Mouse (Mus musculus): ENCODE data around the gene Kcnb1.

Kcnb1 gene

DNA sequence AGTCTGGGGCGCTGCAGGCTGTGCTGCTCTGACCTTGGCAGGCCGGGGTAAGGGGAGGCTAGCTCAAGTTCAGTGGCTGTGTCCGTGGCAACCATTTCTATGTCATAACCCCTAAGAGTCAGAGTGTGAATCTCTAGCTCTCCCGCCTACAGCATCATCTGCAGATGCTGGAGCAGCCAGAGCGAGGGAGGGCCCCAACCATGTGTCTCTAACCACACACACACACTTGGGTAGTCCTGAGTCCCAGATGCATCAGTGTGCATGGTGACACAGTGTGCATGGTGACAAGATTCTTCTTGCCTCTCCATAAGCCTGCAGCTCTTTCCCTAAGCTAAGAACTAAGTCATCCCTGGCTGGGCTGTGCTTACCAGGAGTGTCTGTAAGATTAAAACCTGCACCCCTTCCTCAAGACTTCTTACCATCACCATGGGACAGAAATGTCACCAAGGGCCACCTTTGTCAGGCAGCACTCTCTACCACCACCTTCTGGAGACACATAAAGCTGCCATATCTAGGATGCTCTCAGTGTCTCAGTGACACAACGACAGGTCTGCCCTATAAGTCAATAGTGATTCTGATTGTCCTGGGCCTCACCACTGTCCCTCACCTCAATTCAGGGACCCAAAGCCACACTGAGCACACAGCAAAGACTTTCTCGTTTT lies 13.7 kb upstream of the Kcnb1 start:
- DNase-seq = no peak

DNA sequence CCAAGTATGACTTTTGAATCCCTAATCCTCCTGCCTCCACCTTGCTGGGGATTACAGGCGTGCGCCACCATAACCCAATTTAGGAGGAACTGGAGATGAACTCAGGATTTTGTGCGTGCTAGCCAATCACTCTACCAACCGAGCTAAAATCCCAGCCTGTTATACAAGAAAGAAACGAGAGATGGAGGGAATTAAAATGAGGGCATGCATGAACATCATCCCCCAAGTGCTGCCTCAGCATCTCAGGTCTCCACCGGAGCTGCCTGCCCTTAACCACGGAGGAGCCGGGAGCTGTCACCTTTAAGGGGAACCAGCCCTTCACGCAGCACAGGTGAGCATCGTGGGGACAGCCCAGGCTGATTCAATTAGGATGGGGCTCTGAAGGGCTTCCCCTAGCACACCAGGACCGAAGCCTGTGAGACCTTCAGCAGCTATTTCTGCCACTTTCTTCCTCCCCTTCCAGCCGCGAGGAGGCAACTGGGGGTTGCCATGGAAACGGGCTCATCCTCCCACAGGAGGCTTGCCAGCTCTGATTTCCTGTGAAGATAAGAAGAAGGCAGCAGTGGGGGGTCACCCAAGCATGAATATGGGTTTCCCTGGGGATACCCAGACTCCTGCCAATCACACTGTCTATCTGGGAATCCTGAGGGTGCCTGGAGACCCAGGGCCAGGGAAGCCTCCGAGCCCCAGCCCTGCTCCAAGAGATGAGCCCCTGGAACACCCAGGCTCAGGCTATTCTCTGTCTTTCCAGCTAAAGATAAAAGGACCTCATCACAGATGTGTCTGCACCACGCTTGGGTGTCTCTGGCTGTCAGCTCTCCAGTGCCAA lies 11.7 kb upstream of the Kcnb1 start:
- DNase-seq = peak; percentile 44 to 61

DNA sequence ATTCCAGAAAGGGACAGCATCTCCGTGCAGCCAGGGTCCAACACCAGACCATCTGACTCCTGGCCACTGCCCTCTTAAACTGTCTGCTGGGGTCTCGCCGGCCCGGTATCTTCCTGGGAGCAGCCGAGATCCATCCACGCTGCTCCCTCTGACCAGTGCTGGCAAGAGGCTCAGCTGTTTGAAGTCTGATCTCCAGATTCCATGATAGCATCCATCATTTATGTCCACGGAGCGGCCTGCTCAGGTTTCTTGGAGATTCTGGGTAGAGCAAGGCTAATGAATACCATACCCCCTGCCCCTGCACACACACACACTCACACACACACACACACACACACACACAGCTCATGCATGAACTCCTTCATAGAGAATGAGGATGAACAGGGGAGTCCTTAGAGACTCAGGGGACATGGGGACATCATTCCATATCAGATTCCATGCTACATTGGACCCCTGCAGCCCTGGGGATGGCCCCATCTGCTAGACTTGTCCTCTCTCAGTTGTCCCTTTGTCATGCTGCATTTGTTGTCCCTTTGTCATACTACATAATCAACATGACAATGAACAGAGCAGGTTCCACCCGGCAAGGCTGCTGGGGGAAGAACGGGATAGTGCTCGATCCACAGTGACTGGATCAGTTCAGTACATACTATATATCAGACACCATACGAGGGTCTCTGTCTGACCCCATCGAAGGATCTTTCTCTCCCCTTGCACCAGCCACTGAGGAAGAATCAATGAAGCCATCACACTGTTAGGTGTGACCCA lies 8.9 kb upstream of the Kcnb1 start:
- no peak for DNase-seq

DNA sequence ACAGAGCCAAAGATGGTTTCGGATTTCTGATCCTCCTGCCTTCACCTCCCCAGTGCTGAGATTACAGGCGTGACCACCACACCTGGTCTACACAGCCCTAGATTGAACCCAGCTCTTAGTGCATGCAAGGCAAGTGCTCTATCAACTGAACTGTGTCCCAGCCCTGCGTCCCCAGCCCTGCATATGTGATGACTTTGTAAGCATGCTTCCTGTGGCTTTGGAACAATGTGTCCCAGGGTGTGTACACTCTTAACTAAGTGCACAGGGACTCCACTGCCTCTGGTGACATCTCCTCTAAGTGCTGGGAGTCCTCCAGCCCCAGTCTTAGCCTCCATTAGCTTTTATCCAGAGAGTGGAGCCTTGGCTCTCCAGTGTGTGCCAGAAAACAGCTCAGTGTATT lies 3.4 kb upstream of the Kcnb1 start:
- DNase-seq = no peak

DNA sequence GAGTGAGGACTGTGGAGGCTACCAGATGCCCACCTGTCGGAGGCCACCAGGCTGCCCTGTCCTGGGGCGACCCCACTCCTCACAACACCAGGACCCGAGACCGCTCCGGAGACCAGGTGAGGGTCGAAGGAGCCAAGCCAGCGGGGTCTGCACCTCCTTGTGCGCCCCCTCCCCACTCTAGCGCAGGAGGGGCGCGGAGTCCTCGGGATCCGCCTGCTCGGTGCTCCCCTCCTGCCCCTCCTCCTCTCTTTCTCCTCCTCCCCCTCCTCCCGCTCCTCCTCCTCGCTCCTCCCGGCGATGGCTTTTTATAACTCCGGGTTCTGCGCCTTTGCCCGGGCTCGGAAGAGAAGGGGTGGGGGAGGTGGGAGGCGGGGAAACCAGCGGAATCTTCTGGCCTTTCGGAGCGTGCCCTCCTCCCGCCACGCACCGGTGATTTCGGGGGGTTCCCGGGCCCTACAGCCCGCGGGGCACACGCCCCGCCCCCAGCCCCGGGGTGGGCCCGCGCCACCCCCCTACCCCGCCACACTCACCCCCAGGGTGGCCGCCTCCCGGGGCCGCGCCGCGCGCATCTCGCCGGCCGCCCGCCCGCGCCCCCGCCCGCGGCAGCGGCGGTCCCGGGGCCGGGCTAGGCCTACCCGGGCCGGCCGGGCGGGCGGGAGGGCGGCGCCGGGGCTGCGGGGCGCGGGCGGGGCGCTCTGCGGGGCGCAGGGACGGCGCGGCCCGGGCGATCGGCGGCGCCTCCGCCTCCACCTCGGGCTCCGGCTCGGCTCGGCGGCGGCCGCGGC lies 472 bp downstream of the Kcnb1 start:
- DNase-seq = peak; percentile 52 to 69

DNA sequence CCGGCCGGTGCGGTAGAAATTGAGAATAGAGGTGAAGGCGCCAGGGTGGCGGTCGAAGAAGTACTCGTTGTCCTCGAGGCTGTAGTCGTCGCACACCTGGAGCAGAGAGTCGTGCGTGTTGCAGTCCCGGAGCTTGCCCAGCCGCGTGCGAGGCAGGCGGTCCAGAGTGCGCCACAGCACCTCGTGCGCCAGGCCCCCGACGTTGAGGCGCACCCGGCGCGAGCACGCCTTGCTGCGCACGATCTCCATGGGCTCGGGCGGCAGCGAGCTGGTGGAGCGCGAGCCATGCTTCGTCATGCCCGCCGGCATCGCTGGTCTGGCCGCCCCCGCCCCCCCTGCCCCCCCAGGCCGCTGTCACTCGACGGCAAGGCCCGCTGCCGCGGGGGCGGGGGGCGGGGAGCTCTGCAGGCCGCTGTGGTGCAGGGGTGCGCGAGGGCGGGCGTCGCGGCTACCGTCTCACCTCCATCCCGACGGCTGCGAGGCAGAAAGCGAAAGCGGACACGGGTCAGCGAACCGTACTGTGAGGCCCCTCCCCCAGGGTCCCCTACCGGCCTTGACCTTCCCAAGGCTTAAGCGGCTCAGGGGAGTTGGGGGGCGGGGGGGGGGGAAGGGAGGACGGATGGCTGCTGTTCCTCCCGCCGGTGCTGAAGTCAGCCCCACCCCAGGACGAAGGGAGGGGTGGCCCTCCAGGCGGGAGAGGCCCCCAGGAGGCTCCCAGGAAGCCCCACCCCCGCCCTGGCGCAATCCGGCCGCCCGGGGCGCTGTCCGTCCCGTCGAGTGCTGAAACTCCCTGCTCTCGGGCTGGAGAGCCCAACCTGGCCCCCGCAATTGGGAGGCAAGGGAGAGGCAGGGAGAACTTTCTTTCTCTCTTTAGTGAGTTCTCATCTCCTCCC lies 1.4 kb downstream of the Kcnb1 start:
- DNase-seq = peak; percentile 95 to 96

DNA sequence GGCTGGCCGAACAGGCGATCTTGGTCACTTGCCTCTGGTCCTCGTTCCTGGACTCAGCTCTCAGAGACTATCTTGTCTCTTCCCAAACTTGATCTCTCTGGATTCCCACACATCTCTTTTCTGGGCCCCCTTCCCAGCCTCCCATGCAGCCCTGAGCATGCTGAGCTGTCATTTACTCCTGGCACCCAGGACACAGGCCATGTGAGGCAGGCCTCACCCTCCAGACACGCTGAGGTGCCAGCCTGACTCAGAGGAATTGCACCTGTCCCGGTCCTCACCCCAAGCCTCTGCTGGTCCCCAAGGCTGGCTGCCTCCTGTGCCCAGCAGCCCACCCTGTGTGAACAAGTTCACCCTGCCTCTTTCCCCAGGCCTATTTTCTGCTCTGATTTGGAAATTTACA lies 2.8 kb downstream of the Kcnb1 start:
- no peak for DNase-seq

DNA sequence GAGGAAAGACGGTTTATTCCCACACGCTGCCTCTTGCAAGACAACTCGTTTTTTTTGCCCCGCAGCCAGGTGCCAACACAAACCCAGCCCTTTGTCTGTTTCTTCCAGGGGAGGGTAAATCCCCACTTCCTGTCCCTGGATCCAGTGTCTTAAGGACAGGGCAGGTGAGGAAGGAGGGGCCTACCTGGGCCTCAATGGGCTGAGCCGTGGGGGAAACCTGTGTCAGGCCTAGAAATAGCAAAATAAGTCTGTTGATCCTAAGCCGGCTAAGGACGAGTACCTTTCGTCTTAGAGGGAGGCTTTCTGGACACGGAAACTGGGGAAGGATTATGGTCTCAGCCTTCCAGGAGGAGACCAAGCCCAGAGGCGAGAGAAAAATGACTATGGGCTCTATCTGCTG lies 3.4 kb downstream of the Kcnb1 start:
- no peak for DNase-seq

DNA sequence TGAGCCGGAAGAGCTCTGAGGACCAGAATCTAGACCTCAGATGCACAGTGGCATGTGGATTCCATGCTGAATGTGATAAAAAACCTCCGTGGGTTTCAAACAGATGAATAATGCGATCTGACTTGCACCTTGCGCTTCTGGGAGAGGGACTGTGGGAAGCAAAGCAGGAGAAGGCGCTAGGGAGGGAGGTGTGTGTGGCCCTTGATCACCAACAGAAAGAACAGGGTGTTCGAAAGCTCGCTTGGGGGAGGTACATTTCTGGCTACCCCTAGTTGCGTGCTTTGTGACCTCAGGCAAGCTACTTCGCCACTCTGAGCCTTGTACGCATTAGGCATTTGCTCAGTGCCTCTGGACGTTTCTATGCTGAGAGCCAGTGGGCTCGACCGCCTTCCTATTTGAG lies 4.0 kb downstream of the Kcnb1 start:
- DNase-seq = no peak

DNA sequence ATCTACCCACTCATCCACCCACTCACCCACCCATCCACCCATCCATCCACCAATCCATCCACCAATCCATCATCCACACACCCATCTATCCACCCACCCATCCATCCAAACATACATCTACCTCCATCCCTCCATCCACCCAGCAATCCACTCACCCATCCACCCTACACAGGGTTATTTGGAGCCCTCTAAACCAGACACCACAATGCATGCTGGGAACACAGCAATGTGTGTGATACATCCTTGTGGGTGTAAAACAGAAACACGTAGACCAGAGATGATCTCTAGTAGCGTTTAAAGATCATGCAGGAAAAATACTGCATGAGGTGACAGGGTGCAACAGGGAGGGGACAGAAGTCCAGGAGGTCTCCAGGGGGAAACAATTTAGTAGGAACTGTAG lies 4.5 kb downstream of the Kcnb1 start:
- no peak for DNase-seq

DNA sequence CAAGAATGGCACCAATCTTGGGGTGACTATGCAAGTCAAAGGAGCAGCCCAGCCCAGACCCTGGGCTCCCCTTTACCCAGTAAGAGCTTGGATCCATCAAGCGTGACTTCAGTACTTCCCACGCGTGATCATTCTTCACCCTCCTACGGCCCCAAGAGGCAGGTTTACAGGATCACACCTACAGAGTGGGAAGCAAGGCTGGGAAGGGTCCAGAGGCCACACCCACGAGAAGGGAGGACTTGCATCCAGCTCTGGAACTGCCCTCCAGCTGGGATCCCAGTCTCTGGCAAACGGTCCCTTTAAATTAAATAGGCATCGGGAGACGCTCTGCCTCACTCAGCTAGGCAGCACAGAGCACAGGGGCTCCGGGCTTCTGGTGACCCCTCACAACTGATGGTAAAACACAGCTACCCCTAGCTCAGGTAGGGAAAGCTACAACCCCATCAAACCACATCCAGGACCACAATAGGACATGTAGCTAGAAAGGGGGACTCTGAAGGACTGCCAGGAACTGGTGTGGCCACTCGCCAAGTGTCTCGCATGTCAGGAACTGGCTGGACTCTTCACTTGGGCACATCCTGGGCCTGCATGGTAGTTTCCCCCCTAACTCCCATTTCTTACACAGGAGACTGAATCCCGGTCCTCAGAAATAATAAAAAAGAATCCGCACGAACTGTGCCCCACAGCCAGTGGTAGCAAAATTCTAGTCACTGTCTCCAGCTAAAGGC lies 8.1 kb downstream of the Kcnb1 start:
- DNase-seq = no peak

DNA sequence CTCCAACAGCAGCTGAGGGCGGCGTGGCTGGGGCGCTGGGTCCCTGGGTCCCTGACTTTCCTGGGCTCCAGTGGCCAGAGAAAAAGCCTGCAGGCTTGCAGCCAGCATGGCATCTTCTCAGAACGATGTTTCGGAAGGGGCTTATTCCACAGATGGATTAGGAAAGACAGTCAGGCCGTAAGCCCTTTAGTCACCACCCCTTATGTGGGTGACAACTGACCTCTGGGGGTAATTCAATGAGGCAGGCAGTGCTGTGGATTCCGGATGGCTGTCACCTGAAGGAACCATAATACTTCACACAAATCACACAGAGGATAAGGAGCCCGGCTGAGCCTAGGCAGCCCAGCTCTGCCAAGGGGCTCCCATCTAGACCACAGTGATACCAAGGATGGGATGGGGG lies 8.9 kb downstream of the Kcnb1 start:
- DNase-seq = no peak

DNA sequence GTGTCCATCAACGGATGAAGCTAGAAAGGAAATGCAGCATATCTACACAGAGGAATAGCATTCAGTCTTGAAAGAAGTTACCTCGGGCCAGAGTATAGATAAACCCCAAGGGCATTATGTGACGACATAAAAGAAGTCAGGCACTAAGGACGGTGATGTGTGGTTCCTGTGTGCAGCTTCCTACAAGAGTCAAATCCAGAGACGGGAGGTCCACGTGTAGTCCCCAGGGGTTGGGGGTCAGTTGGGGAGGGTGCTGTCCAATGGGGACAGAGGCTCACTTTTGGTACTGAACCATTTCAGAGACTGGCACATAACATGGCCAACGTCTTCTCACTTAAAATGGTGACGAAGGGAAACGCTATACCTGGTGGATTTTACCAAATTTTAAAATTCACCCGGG lies 10.7 kb downstream of the Kcnb1 start:
- no peak for DNase-seq

DNA sequence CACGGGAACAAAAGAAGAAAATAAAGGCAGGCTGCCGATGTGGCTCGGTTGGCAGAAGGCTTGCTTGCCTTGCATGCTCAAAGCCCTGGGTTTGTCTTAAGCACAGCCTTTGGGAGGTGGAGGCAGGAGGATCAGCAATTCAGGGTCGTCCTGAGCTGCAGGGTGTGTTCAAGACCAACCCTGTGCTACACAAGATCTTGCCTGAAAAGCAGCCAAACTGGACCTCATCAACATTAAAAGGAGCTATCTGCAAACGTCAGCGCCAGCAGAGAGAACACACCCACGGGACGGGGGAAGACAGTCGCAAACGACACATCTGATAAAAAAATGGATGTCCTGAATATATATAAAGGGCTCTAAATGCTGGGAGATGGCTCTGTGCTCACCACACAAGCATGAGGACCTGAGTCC lies 12.7 kb downstream of the Kcnb1 start:
- no peak for DNase-seq

DNA sequence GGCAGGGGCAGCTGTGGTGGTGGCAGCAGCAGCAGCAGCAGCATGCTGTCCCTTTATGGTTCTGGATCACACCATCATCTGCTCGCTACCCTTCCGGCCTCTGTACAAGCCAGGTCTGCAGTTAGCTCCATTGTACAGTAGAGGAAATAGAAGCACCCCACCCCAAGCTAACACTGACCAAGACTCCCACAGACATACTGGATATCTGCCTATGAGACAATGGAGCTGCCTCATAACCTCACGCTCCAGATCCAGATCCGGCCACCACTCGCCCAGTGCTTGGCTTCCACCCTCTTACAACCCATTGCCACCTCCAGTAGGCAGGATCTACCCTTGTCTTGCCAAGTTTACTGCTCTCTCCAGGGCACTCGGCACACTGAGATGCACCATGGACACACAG lies 14.7 kb downstream of the Kcnb1 start:
- DNase-seq = no peak

DNA sequence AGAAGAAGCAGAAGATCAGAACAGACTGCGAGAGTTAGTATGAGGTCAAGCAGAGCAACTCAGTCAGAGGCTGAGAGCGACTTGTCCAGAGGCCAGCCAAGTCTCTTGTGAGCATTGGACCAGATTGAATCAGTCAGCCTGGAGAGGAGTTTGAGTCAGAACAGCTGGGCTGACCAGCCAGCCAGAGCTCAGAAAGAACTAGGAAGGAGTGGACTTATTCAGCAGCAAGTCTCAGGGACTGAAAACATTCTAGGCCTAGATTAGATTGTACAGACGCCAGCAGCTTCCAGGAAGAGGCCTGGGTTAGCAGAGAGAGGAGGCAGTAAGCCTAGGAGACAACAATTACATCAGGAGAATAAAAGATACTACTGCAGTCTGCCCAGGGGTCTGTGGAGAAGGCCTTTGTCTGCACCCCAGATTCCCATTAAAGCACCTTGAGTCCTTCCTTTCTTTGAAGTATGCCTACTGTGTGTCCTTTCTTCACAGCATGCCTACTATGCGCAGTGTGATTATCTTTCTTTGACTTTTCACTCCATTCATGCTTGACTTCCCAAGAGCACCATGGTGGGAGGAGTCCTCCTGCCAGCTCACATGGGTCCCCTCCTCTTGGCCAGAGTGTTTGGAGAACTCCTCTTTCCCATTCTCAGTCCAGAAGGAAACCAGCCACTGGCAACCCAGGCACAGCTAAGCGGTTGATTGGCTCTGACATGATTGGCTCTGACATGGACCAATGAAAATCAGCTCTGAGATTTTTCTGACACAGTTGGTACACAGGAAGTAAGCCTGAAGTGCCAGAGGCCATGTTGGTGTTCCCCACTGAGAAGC lies 16.7 kb downstream of the Kcnb1 start:
- peak; percentile 69 to 77 for DNase-seq

DNA sequence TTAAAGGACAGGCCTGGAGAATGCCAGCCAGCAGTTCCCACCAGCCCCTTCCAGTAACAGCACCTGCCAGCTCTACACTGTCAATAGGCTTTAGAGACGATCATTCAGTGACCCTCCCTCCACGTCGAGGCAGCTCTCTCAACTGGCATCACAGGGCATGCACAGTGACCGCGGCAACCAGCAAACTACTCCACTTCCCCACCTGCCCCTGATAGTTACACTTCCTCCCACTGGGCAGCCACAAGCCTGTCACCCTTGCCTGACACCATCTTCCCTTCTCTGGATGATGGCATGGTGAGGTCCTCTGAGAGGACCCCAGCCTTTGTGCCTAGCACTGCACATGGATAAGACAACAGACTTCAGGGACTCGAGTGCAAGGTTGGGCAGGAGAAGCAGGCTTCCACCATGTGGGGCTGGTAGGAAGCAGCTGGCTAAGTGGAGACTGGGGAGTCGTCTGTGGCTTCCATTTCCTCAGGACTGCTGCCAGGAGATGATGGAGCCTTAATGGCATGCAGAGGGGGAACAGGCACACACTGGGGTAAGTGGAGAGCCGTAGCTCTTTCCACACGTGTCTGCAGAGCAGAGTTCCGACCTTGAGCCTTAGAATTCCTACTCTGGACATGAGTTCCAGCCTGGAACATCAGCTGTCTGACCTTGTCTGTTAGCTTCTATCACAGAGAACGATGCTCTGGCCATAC lies 22.3 kb downstream of the Kcnb1 start:
- DNase-seq = peak; percentile 47 to 65

DNA sequence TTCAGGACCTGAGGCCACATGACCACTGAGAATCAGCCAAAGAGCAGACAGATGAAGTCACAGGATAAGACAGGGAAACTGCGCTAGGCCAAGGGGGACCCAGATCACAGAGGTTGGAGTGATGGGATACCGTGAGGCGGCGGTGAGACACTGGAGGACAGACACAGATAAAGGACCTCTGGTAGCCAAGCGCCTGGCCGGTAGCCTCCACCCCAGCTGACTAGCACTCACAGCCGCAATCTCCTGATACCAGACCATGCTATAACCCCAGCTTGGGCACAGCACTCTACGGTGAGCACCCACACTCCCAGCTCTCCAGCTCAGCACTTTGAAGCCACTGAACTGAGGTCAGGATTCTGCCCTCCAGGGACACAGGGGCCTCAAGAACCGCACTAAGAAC lies 26.4 kb downstream of the Kcnb1 start:
- no peak for DNase-seq

DNA sequence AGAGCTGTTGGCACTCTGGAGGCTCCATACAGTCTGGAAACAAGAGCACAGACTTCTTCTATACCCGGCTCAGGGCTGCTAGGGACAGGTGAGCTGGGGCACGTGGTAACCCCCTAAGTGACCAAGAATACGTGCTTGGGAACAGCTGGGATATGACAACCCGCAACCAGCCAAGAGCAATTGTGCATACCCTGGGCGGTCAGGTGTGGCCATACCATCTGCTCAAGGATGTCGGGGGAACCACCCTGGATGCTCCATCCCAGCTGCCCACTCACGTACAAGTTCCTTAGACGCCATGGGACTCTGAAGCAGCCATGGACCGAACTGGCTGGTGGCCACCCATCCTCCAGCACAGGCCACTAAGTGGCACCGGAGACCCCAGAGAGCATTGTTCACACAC lies 26.8 kb downstream of the Kcnb1 start:
- DNase-seq = no peak

All from kidney, postnatal 4 days (tissue).